Mouse (Mus musculus) stomach, postnatal 0 days (tissue): Measurements from ENCODE around the gene Fgf2. TPM values are rescaled to one million over a fixed set of nuclear protein-coding genes. Genes with fewer than 3 reads are reported as not detected.

Experiments used
- ATAC-seq: fragments of 200-750 bp; cut with Nextera tagmentation; 2 replicates; pipeline ENCODE4 v1.8.0; 2017; ENCODE audit not compliant: low FRiP score, low TSS enrichment
- DNase-seq: peaks from one replicate; pipeline ENCODE4 v3.0.0-alpha.2; 2016; ENCODE audit warnings: low spot score
- H3K27ac ChIP-seq: fragments of 300-500 bp; sonication (generic); replicated peaks from 2 replicates; pipeline ENCODE4 v1.5.1; 2014; ENCODE audit warnings: mild to moderate bottlenecking, control low read depth
- H3K27me3 ChIP-seq: fragments of 300-500 bp; sonication (generic); 2 replicates; pipeline ENCODE4 v1.6.1; 2014; ENCODE audit warnings: low read length; ENCODE audit not compliant: control insufficient read depth, insufficient read depth
- H3K36me3 ChIP-seq: fragments of 300-500 bp; sonication (generic); 2 replicates; pipeline ENCODE4 v1.6.1; 2014; ENCODE audit warnings: low read length, mixed read lengths; ENCODE audit not compliant: control insufficient read depth, insufficient read depth
- H3K4me1 ChIP-seq: fragments of 300-500 bp; sonication (generic); replicated peaks from 2 replicates; pipeline ENCODE4 v1.6.1; 2014; ENCODE audit warnings: antibody characterized with exemption; ENCODE audit not compliant: control insufficient read depth, insufficient read depth
- H3K4me2 ChIP-seq: fragments of 300-500 bp; sonication (generic); replicated peaks from 2 replicates; pipeline ENCODE4 v1.6.1; 2014; ENCODE audit warnings: low read depth, mild to moderate bottlenecking, control low read depth, moderate library complexity
- H3K4me3 ChIP-seq: fragments of 300-500 bp; sonication (generic); 2 replicates; pipeline ENCODE4 v1.5.1; 2014; ENCODE audit warnings: low read depth, low read length, control low read depth
- H3K9ac ChIP-seq: fragments of 300-500 bp; sonication (generic); 2 replicates; pipeline ENCODE4 v1.6.1; 2014; ENCODE audit warnings: mild to moderate bottlenecking, low read length, control low read depth, mixed read lengths
- H3K9me3 ChIP-seq: fragments of 300-500 bp; sonication (generic); 2 replicates; pipeline ENCODE4 v1.6.1; 2016; ENCODE audit warnings: low read length; ENCODE audit not compliant: control insufficient read depth
- CTCF ChIP-seq: IDR thresholded peaks from 2 replicates; pipeline ENCODE4 v1.5.1; 2016; ENCODE audit warnings: antibody characterized with exemption, low read depth, mild to moderate bottlenecking, moderate library complexity
- EP300 ChIP-seq: optimal IDR thresholded peaks from 2 replicates; pipeline ENCODE3; 2016; ENCODE audit warnings: antibody characterized with exemption
- WGBS: fragments of 180-500 bp; shearing (Covaris S2); extraction: QIAGEN DNeasy Blood & Tissue Kit; methylation state at CpG from one replicate; pipeline ENCODE4 v1.1.7; 2014; 5-methylcytosine and 5-hydroxymethylcytosine counted together
- polyA plus RNA-seq: library from polyadenylated mRNA; unstranded; fragments of >200 nt; fragmentation: Nextera tagmentation; extraction: Ambion mirVana; gene quantifications from 2 replicates; pipeline ENCODE4 v1.2.1, GENCODE M21; 2015

The Fgf2 gene
- polyA plus RNA-seq, 1 experiment from 2014 or later: 1.2 TPM

- no peaks in the 10 kb centered on the region for H3K36me3 ChIP-seq
- WGBS: 85% methylated on average over 4 of the region's 4 CpGs
- H3K9me3 ChIP-seq: no peaks in the 10 kb centered on the region
- no peaks in the 10 kb centered on the region for H3K27me3 ChIP-seq
- H3K4me3 ChIP-seq: no peak overlapping the region
- H3K27ac ChIP-seq: no peak overlapping the region
- H3K4me2 ChIP-seq: no peak overlapping the region
- no peak for TF ChIP-seq EP300
- TF ChIP-seq CTCF: no peak
- H3K4me1 ChIP-seq: no peaks in the 10 kb centered on the region
- DNase-seq: no peak
- H3K9ac ChIP-seq: no peak overlapping the region
- ATAC-seq: no peak
These were observed 17.0 kb downstream of the Fgf2 start for GRCm38 (mm10) chr3:37365144-37365543.

GRCm38 (mm10) chr3:37365976-37366375, 17.8 kb downstream of the Fgf2 start:
- H3K27ac ChIP-seq: no peak overlapping the region
- WGBS: 28% methylated on average over 3 of the region's 3 CpGs

GRCm38 (mm10) chr3:37366381-37367053, 18.4 kb downstream of the Fgf2 start:
- Histone ChIP-seq H3K27ac (no peak overlapping the region), H3K9ac (no peak overlapping the region), H3K4me1 (no peaks in the 10 kb centered on the region), H3K36me3 (no peaks in the 10 kb centered on the region), H3K4me2 (no peak overlapping the region), H3K27me3 (no peaks in the 10 kb centered on the region), H3K4me3 (no peak overlapping the region), H3K9me3 (no peaks in the 10 kb centered on the region)
- DNase-seq (no peak), ATAC-seq (no peak)
- 46% methylated on average over 4 of the region's 4 CpGs for WGBS
- TF ChIP-seq EP300 (no peak), CTCF (no peak)

More at GRCm38 (mm10) chr3:37365976-37366375, 17.8 kb downstream of the Fgf2 start:
- Histone ChIP-seq H3K9ac (no peak overlapping the region), H3K4me3 (no peak overlapping the region), H3K36me3 (no peaks in the 10 kb centered on the region), H3K9me3 (no peaks in the 10 kb centered on the region), H3K4me1 (no peaks in the 10 kb centered on the region), H3K27me3 (no peaks in the 10 kb centered on the region), H3K4me2 (no peak overlapping the region)
- TF ChIP-seq EP300 (no peak), CTCF (no peak)
- DNase-seq: no peak
- ATAC-seq: no peak

GRCm38 (mm10) chr3:37370407-37370806, 22.3 kb downstream of the Fgf2 start:
- Histone ChIP-seq H3K36me3 (no peaks in the 10 kb centered on the region), H3K9me3 (no peaks in the 10 kb centered on the region), H3K4me3 (no peak overlapping the region), H3K4me2 (no peak overlapping the region), H3K27me3 (no peaks in the 10 kb centered on the region), H3K4me1 (no peaks in the 10 kb centered on the region), H3K27ac (no peak overlapping the region), H3K9ac (no peak overlapping the region)
- DNase-seq (no peak), ATAC-seq (no peak)
- TF ChIP-seq EP300 (no peak), CTCF (no peak)
- 51% methylated on average over 4 of the region's 4 CpGs for WGBS

GRCm38 (mm10) chr3:37373712-37374111, 25.6 kb downstream of the Fgf2 start:
- H3K4me2 ChIP-seq: no peak overlapping the region
- 76% methylated on average over 11 of the region's 11 CpGs for WGBS
- H3K27me3 ChIP-seq: no peaks in the 10 kb centered on the region
- ATAC-seq (no peak), DNase-seq (no peak)
- no peak overlapping the region for H3K27ac ChIP-seq
- no peak overlapping the region for H3K4me3 ChIP-seq
- no peaks in the 10 kb centered on the region for H3K36me3 ChIP-seq
- TF ChIP-seq CTCF: no peak
- TF ChIP-seq EP300: no peak
- no peak overlapping the region for H3K9ac ChIP-seq
- H3K9me3 ChIP-seq: no peaks in the 10 kb centered on the region
- H3K4me1 ChIP-seq: no peaks in the 10 kb centered on the region

- DNase-seq: no peak
- TF ChIP-seq CTCF (no peak), EP300 (no peak)
- H3K27me3 ChIP-seq: no peaks in the 10 kb centered on the region
- no peak overlapping the region for H3K9ac ChIP-seq
- 63% methylated on average over 6 of the region's 6 CpGs for WGBS
- no peak for ATAC-seq
- no peak overlapping the region for H3K27ac ChIP-seq
- no peaks in the 10 kb centered on the region for H3K9me3 ChIP-seq
- H3K4me2 ChIP-seq: no peak overlapping the region
- no peaks in the 10 kb centered on the region for H3K36me3 ChIP-seq
- no peak overlapping the region for H3K4me3 ChIP-seq
- H3K4me1 ChIP-seq: peaks cover 2% of the 10 kb centered on the region; the same call in 1 of the 2 replicates
These were observed 29.8 kb downstream of the Fgf2 start for GRCm38 (mm10) chr3:37377926-37378325.
